25 mouse cellular contexts compared by ENCODE assay signal in the genomic region with DNA sequence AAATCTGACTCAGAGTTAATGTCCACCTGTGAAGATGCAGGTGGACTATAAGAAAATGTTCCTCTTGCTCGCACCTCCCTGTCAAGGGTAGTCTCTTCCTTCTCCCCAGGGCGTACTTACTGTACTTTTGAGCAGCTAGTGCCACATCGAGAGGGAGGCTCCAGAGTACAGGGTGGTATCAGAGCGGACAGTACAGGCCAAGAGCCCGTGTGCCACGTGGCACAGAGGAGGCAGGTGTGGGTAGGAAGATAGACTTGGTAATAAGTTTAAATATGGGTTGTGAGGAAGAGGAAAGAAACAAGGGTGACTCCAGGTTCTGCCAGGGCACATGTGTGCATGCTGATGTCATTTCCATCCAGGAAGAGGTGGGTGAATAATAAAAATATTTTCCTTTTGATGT. TPM values are rescaled to one million over a fixed set of nuclear protein-coding genes. Genes with fewer than 3 reads are reported as not detected.
DNase-seq lines count a peak whose midpoint lies in the region; ATAC-seq and TF ChIP-seq lines count a peak whose summit lies in the region.
"Had no signal": no experiment of that assay in that cellular context is flagged by ENCODE, and none has a peak within 500 bp of the region (broad histone marks: within the 10 kb centered on the region; RNA-seq: fewer than 3 reads in every experiment).

No protein-coding gene starts in this region.

- H3K27ac ChIP-seq in midbrain, embryonic 11.5 days (ENCODE audit: low read depth, low read length): no peak overlapping the region
- no peak overlapping the region for H3K27ac ChIP-seq in midbrain, postnatal 0 days (ENCODE audit: low read depth, low read length)
- H3K27ac ChIP-seq in forebrain, embryonic 13.5 days: no peak overlapping the region
- H3K27ac ChIP-seq: embryonic facial prominence, embryonic 13.5 days; embryonic facial prominence, embryonic 15.5 days; forebrain, embryonic 10.5 days; forebrain, embryonic 12.5 days; forebrain, embryonic 15.5 days had no signal

- no peak for TF ChIP-seq CTCF in midbrain, postnatal 0 days (IDR thresholded peaks at IDR 0.05)

- H3K27me3 ChIP-seq in midbrain, embryonic 11.5 days (ENCODE audit: control insufficient read depth, insufficient read depth, low read length): no peaks in the 10 kb centered on the region
- H3K27me3 ChIP-seq in midbrain, postnatal 0 days (ENCODE audit: insufficient read depth, low read length): no peaks in the 10 kb centered on the region
- H3K27me3 ChIP-seq in forebrain, embryonic 13.5 days: no peaks in the 10 kb centered on the region
- H3K27me3 ChIP-seq: embryonic facial prominence, embryonic 13.5 days; embryonic facial prominence, embryonic 15.5 days; forebrain, embryonic 12.5 days; forebrain, embryonic 15.5 days had no signal

- DNase-seq in midbrain, embryonic 11.5 days (ENCODE audit: low spot score, missing footprints): peak; percentile 14
- DNase-seq in midbrain, postnatal 0 days (ENCODE audit: low spot score): no peak
- DNase-seq in adrenal gland, adult 2 months: no peak
- DNase-seq: adrenal gland, adult 8-10 months; adrenal gland, postnatal 14 days; adrenal gland, postnatal 36 days; cerebellum, adult 11 months; cerebellum, adult 18-20 months; cerebellum, adult 8-10 months; cerebellum, adult 9-11 months; cerebellum, postnatal 14 days; cerebellum, postnatal 36 days; embryo, embryonic 11 days; forebrain, postnatal 0 days had no signal

- H3K4me1 ChIP-seq in midbrain, embryonic 11.5 days (ENCODE audit: control insufficient read depth, insufficient read depth, low read length): no peaks in the 10 kb centered on the region
- H3K4me1 ChIP-seq in midbrain, postnatal 0 days (ENCODE audit: insufficient read depth, low read length): no peaks in the 10 kb centered on the region
- 0 out of 2 replicates have a peak, but pooled peaks cover 1% of the 10 kb centered on the region for H3K4me1 ChIP-seq in forebrain, embryonic 13.5 days
- H3K4me1 ChIP-seq: embryonic facial prominence, embryonic 13.5 days; embryonic facial prominence, embryonic 15.5 days; forebrain, embryonic 10.5 days; forebrain, embryonic 12.5 days; forebrain, embryonic 15.5 days had no signal

- peaks cover 6% of the 10 kb centered on the region; the same call in 1 of the 2 replicates for H3K36me3 ChIP-seq in midbrain, embryonic 11.5 days (ENCODE audit: control insufficient read depth, insufficient read depth, low read length)
- H3K36me3 ChIP-seq in midbrain, postnatal 0 days (ENCODE audit: insufficient read depth, low read length): peaks cover 37% of the 10 kb centered on the region
- H3K36me3 ChIP-seq in forebrain, embryonic 13.5 days (ENCODE audit: poor library complexity, severe bottlenecking): peaks cover 58% of the 10 kb centered on the region

- WGBS in midbrain, embryonic 11.5 days: 92% methylated on average over 6 of the region's 6 CpGs
- 94% methylated on average over 6 of the region's 6 CpGs for WGBS in midbrain, postnatal 0 days
- WGBS in forebrain, embryonic 13.5 days: 93% methylated on average over 6 of the region's 6 CpGs

- no peak overlapping the region for H3K9ac ChIP-seq in midbrain, embryonic 11.5 days (ENCODE audit: low read length)
- no peak overlapping the region for H3K9ac ChIP-seq in midbrain, postnatal 0 days (replicated peaks; ENCODE audit: low read length, poor library complexity, severe bottlenecking)
- H3K9ac ChIP-seq in forebrain, embryonic 13.5 days: no peak overlapping the region
- H3K9ac ChIP-seq: embryonic facial prominence, embryonic 13.5 days; embryonic facial prominence, embryonic 15.5 days; forebrain, embryonic 12.5 days; forebrain, embryonic 15.5 days; forebrain, postnatal 0 days had no signal

- no peak for ATAC-seq in midbrain, embryonic 11.5 days (ENCODE audit: low FRiP score)
- no peak for ATAC-seq in midbrain, postnatal 0 days (ENCODE audit: low FRiP score)
- ATAC-seq in CD4-positive, CD25-positive, alpha-beta regulatory T cell, adult 4 months: peak; percentile 49
- peak; percentile 57 for ATAC-seq in inflammation-experienced regulatory T-cells, adult 6 months
- ATAC-seq in forebrain, embryonic 13.5 days: no peak
- ATAC-seq: forebrain, embryonic 15.5 days; forebrain, postnatal 0 days had no signal

- H3K4me2 ChIP-seq in midbrain, embryonic 11.5 days: no peak overlapping the region
- H3K4me2 ChIP-seq in midbrain, postnatal 0 days (ENCODE audit: low read depth, low read length, poor library complexity, severe bottlenecking): no peak overlapping the region
- no peak overlapping the region for H3K4me2 ChIP-seq in forebrain, embryonic 13.5 days
- H3K4me2 ChIP-seq: embryonic facial prominence, embryonic 13.5 days; embryonic facial prominence, embryonic 15.5 days; forebrain, embryonic 12.5 days; forebrain, embryonic 15.5 days had no signal

- no peaks in the 10 kb centered on the region for H3K9me3 ChIP-seq in midbrain, embryonic 11.5 days (ENCODE audit: control insufficient read depth, low read length)
- H3K9me3 ChIP-seq in midbrain, postnatal 0 days (ENCODE audit: low read length): no peaks in the 10 kb centered on the region
- no peaks in the 10 kb centered on the region for H3K9me3 ChIP-seq in forebrain, embryonic 13.5 days (replicated peaks)
- H3K9me3 ChIP-seq: embryonic facial prominence, embryonic 13.5 days; embryonic facial prominence, embryonic 15.5 days; forebrain, embryonic 10.5 days; forebrain, embryonic 12.5 days; forebrain, embryonic 15.5 days had no signal

- H3K4me3 ChIP-seq in midbrain, embryonic 11.5 days (ENCODE audit: low read depth, low read length): no peak overlapping the region
- no peak overlapping the region for H3K4me3 ChIP-seq in midbrain, postnatal 0 days (ENCODE audit: low read depth, low read length)
- H3K4me3 ChIP-seq in forebrain, embryonic 13.5 days: no peak overlapping the region
- H3K4me3 ChIP-seq: embryonic facial prominence, embryonic 13.5 days; embryonic facial prominence, embryonic 15.5 days; erythroblast, embryonic 14.5 days; forebrain, embryonic 10.5 days; forebrain, embryonic 12.5 days; forebrain, embryonic 15.5 days had no signal

RNA-seq across cellular contexts. Expression of gene Nol10, which starts 32.7 kb away (rescaled TPM):
- polyA plus RNA-seq in midbrain, embryonic 11.5 days (2014; fragmentation: Nextera tagmentation; extraction: Ambion mirVana): 32.8 and 36.9 TPM in 2 replicates
- total RNA-seq in midbrain, postnatal 0 days (2014; rRNA removed): 6.5 and 10.0 TPM in 2 replicates
- polyA plus RNA-seq in midbrain, postnatal 0 days (2015; fragmentation: Nextera tagmentation; extraction: Ambion mirVana): 11.8 and 13.6 TPM in 2 replicates
- polyA plus RNA-seq in CD4-positive, CD25-positive, alpha-beta regulatory T cell, adult 4 months (2017; shearing (Covaris generic)): 10 to 100 TPM; 29.4 to 39.4 TPM
- polyA plus RNA-seq in inflammation-experienced regulatory T-cells, adult 6 months (2017; shearing (Covaris generic)): 10 to 100 TPM; 27.7 to 35.0 (median 33.4) TPM
- 26.4 and 28.0 TPM in 2 replicates for polyA plus RNA-seq in forebrain, embryonic 13.5 days (2015; fragmentation: Nextera tagmentation; extraction: Ambion mirVana)
- total RNA-seq in adrenal gland, adult 2 months (2021): 10 to 100 TPM; 16.9 to 17.7 TPM
- polyA plus RNA-seq in adrenal gland, adult 2 months (2012; rRNA removed): 3.2 and 4.2 TPM in 2 replicates

RNA-seq across cellular contexts. Expression of gene Atp6v1c2, which starts 51.8 kb away (rescaled TPM):
- 0.37 and 0.65 TPM in 2 replicates for polyA plus RNA-seq in midbrain, embryonic 11.5 days (2014; fragmentation: Nextera tagmentation; extraction: Ambion mirVana)
- 1.6 and 1.9 TPM in 2 replicates for total RNA-seq in midbrain, postnatal 0 days (2014; rRNA removed)
- polyA plus RNA-seq in midbrain, postnatal 0 days (2015; fragmentation: Nextera tagmentation; extraction: Ambion mirVana): 1.8 and 2.0 TPM in 2 replicates
- not detected for polyA plus RNA-seq in CD4-positive, CD25-positive, alpha-beta regulatory T cell, adult 4 months (2017; shearing (Covaris generic))
- polyA plus RNA-seq in inflammation-experienced regulatory T-cells, adult 6 months (2017; shearing (Covaris generic)): under 1 TPM in 1 of 3 experiments, not detected in 2; 0.35 TPM
- 0.82 and 0.96 TPM in 2 replicates for polyA plus RNA-seq in forebrain, embryonic 13.5 days (2015; fragmentation: Nextera tagmentation; extraction: Ambion mirVana)
- total RNA-seq in adrenal gland, adult 2 months (2021): 1 to 10 TPM; 1.9 to 2.7 TPM
- 0.32 and 0.58 TPM in 2 replicates for polyA plus RNA-seq in adrenal gland, adult 2 months (2012; rRNA removed)
- total RNA-seq: common myeloid progenitor, adult 5-6 weeks; MEL had no signal
- polyA plus RNA-seq: erythroblast, embryonic 14.5 days had no signal

Comparison
In these comparisons a context has a peak if more than half of its experiments do, and no peak if none do; other contexts are left out.
1. ATAC-seq: peak in CD4-positive, CD25-positive, alpha-beta regulatory T cell, adult 4 months (single experiment) and inflammation-experienced regulatory T-cells, adult 6 months (single experiment); none in midbrain, embryonic 11.5 days (single experiment), midbrain, postnatal 0 days (single experiment) and forebrain, embryonic 13.5 days (single experiment).